8 mouse cellular contexts compared by ENCODE assay signal in genomic region chr16:63864463-63864976, GRCm38 (mm10). TPM values are rescaled to one million over a fixed set of nuclear protein-coding genes. Genes with fewer than 3 reads are reported as not detected.
DNase-seq lines count a peak whose midpoint lies in the region; ATAC-seq and TF ChIP-seq lines count a peak whose summit lies in the region.

No protein-coding gene starts in this region.

- DNase-seq in cerebellum, adult 2 months = peak in 1 of 2 experiments; percentile 18
- DNase-seq in cerebellum, adult 9-11 months = no peak
- peak; percentile 15 for DNase-seq in lung, postnatal 0 days (ENCODE audit: low spot score)
- no peak for DNase-seq in lung, postnatal 4 days
- DNase-seq in limb, embryonic 14.5 days (ENCODE audit: low spot score) = no peak
- DNase-seq in urinary bladder, postnatal 25 days (ENCODE audit: low spot score) = no peak
- DNase-seq in thymus, adult 18-20 months = no peak

- no peak for TF ChIP-seq CTCF in cerebellum, adult 2 months (IDR thresholded peaks at IDR 0.05; ENCODE audit: borderline replicate concordance, insufficient read depth, low read depth, low read length)
- TF ChIP-seq CTCF in lung, postnatal 0 days (IDR thresholded peaks at IDR 0.05) = no peak

- no peak for TF ChIP-seq EP300 in lung, postnatal 0 days (IDR thresholded peaks at IDR 0.05)

- H3K27me3 ChIP-seq in cerebellum, adult 2 months (ENCODE audit: control insufficient read depth, insufficient read depth, low read length) = no peaks in the 10 kb centered on the region
- H3K27me3 ChIP-seq in lung, postnatal 0 days (replicated peaks; ENCODE audit: insufficient read depth, low read length) = no peaks in the 10 kb centered on the region
- peaks cover 31% of the 10 kb centered on the region for H3K27me3 ChIP-seq in limb, embryonic 14.5 days (ENCODE audit: control insufficient read depth, insufficient read depth, low read length)
- H3K27me3 ChIP-seq in stomach, embryonic 15.5 days (replicated peaks) = no peaks in the 10 kb centered on the region

- peak overlapping the region; percentile 73 for H3K4me2 ChIP-seq in lung, postnatal 0 days (replicated peaks; ENCODE audit: low read depth, low read length)
- H3K4me2 ChIP-seq in limb, embryonic 14.5 days (replicated peaks; ENCODE audit: low read depth, low read length, severe bottlenecking) = peak overlapping the region; percentile 91
- peak overlapping the region; percentile 91 for H3K4me2 ChIP-seq in stomach, embryonic 15.5 days

- H3K4me3 ChIP-seq in cerebellum, adult 2 months (replicated peaks; ENCODE audit: insufficient read depth, low read depth, low read length) = peak overlapping the region; percentile 98
- H3K4me3 ChIP-seq in lung, postnatal 0 days (ENCODE audit: low read depth, low read length) = peak overlapping the region; percentile 55
- peak overlapping the region; percentile 62 for H3K4me3 ChIP-seq in limb, embryonic 14.5 days (replicated peaks; ENCODE audit: low read length)
- peak overlapping the region; percentile 64 for H3K4me3 ChIP-seq in stomach, embryonic 15.5 days (replicated peaks)

- H3K9me3 ChIP-seq in lung, postnatal 0 days (ENCODE audit: low read length) = no peaks in the 10 kb centered on the region
- H3K9me3 ChIP-seq in limb, embryonic 14.5 days (ENCODE audit: control insufficient read depth, low read length) = no peaks in the 10 kb centered on the region
- H3K9me3 ChIP-seq in stomach, embryonic 15.5 days = no peaks in the 10 kb centered on the region

- no peaks in the 10 kb centered on the region for H3K36me3 ChIP-seq in lung, postnatal 0 days (ENCODE audit: insufficient read depth, low read length)
- H3K36me3 ChIP-seq in limb, embryonic 14.5 days (ENCODE audit: control insufficient read depth, insufficient read depth, low read length) = no peaks in the 10 kb centered on the region
- H3K36me3 ChIP-seq in stomach, embryonic 15.5 days = no peaks in the 10 kb centered on the region

- H3K27ac ChIP-seq in cerebellum, adult 2 months (ENCODE audit: insufficient read depth, low read length) = no peak overlapping the region
- peak overlapping the region; percentile 9; the same call in 1 of the 2 replicates for H3K27ac ChIP-seq in lung, postnatal 0 days (ENCODE audit: low read length)
- no peak overlapping the region for H3K27ac ChIP-seq in limb, embryonic 14.5 days (replicated peaks; ENCODE audit: low read depth, low read length)
- no peak overlapping the region for H3K27ac ChIP-seq in stomach, embryonic 15.5 days

- peaks cover 2% of the 10 kb centered on the region; the same call in 1 of the 2 replicates for H3K4me1 ChIP-seq in cerebellum, adult 2 months (ENCODE audit: control insufficient read depth, insufficient read depth, low read length)
- no peaks in the 10 kb centered on the region for H3K4me1 ChIP-seq in lung, postnatal 0 days (ENCODE audit: insufficient read depth, low read depth, low read length)
- H3K4me1 ChIP-seq in limb, embryonic 14.5 days (ENCODE audit: control insufficient read depth, insufficient read depth, low read length) = no peaks in the 10 kb centered on the region
- H3K4me1 ChIP-seq in stomach, embryonic 15.5 days = 0 out of 2 replicates have a peak, but pooled peaks cover 4% of the 10 kb centered on the region

- 31% methylated on average over 7 of the region's 7 CpGs for WGBS in cerebellum, adult 2 months
- WGBS in lung, postnatal 0 days = 24% methylated on average over 7 of the region's 7 CpGs
- 36% methylated on average over 7 of the region's 7 CpGs for WGBS in limb, embryonic 14.5 days
- WGBS in stomach, embryonic 15.5 days = 36% methylated on average over 7 of the region's 7 CpGs

- ATAC-seq in lung, postnatal 0 days = no peak; the same call in 1 of the 2 replicates
- ATAC-seq in limb, embryonic 14.5 days (ENCODE audit: low FRiP score, low read depth) = no peak
- no peak for ATAC-seq in stomach, embryonic 15.5 days (ENCODE audit: insufficient read depth, low FRiP score, low read depth)

- no peak for TF ChIP-seq POLR2A in cerebellum, adult 2 months (IDR thresholded peaks at IDR 0.05; ENCODE audit: borderline replicate concordance, insufficient read depth, low read length)
- no peak for TF ChIP-seq POLR2A in limb, embryonic 14.5 days (IDR thresholded peaks at IDR 0.05; ENCODE audit: borderline replicate concordance, extremely low read depth, insufficient read depth, insufficient read length)

- H3K9ac ChIP-seq in lung, postnatal 0 days (replicated peaks; ENCODE audit: low read depth) = peak overlapping the region; percentile 40; the same call in 1 of the 2 replicates
- H3K9ac ChIP-seq in limb, embryonic 14.5 days (ENCODE audit: low read depth, low read length, severe bottlenecking) = peak overlapping the region; percentile 59; the same call in 1 of the 2 replicates
- H3K9ac ChIP-seq in stomach, embryonic 15.5 days = no peak overlapping the region; the same call in 1 of the 2 replicates

RNA-seq across cellular contexts. Expression of gene Epha3, which starts 0.5 kb away (rescaled TPM):
- 5.3 and 6.4 TPM in 2 replicates for polyA plus RNA-seq in cerebellum, adult 2 months (2012; rRNA removed)
- 14.0 and 16.3 TPM in 2 replicates for polyA plus RNA-seq in lung, postnatal 0 days (2015; fragmentation: Nextera tagmentation; extraction: Ambion mirVana)
- 15.7 and 18.0 TPM in 2 replicates for polyA plus RNA-seq in limb, embryonic 14.5 days (2012; rRNA removed)
- 26.6 and 31.0 TPM in 2 replicates for polyA plus RNA-seq in limb, embryonic 14.5 days (2014; fragmentation: Nextera tagmentation; extraction: Ambion mirVana)
- 14.8 and 16.7 TPM in 2 replicates for polyA plus RNA-seq in stomach, embryonic 15.5 days (2015; fragmentation: Nextera tagmentation; extraction: Ambion mirVana)
